Mouse (Mus musculus): ENCODE data around the gene Fam178b.

DNA sequence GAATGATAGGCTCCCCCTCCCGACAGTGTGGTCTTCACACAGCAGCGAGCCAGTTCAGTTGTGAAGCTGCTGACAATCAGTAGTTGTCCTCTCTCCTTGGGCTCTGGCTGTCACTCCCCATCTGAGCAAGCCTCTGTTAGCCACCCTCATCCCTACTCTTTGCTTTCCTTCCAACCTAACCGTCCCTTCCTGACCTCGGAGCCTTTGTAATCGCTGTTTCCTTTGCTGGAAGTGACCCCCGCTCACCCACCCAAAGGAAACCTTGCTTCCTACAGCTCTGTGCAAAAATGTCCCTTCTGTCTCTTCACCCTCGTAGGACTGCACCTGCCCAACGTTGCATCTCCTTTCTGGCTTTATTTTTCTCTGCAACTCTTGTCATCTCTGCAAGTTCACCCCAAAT is 100.8 kb downstream of the Fam178b start:
- no peak for TF ChIP-seq POLR2A (IDR thresholded peaks at IDR 0.05; ENCODE audit: borderline replicate concordance, insufficient read depth, low read length)
- TF ChIP-seq CTCF (IDR thresholded peaks at IDR 0.05; ENCODE audit: borderline replicate concordance, insufficient read depth, low read depth, low read length) = no peak

Data from cerebellum, adult 2 months (tissue).